16 mouse cellular contexts compared by ENCODE assay signal in genomic region chr12:69456746-69457145, GRCm38 (mm10).
DNase-seq lines count a peak whose midpoint lies in the region; ATAC-seq and TF ChIP-seq lines count a peak whose summit lies in the region.
"Had no signal": no experiment of that assay in that cellular context is flagged by ENCODE, and none has a peak within 500 bp of the region (broad histone marks: within the 10 kb centered on the region; RNA-seq: fewer than 3 reads in every experiment).

No protein-coding gene starts in this region.

- H3K4me1 ChIP-seq in limb, embryonic 15.5 days, result peaks cover 14% of the 10 kb centered on the region; the same call in 1 of the 2 replicates
- peaks cover 6% of the 10 kb centered on the region for H3K4me1 ChIP-seq in limb, embryonic 10.5 days
- H3K4me1 ChIP-seq in lung, postnatal 0 days (ENCODE audit: insufficient read depth, low read depth, low read length), result peaks cover 3% of the 10 kb centered on the region; the same call in 1 of the 2 replicates

- H3K27ac ChIP-seq in limb, embryonic 15.5 days, result peak overlapping the region; percentile 68
- H3K27ac ChIP-seq in limb, embryonic 10.5 days, result no peak overlapping the region
- peak overlapping the region; percentile 43; the same call in 1 of the 2 replicates for H3K27ac ChIP-seq in layer of hippocampus, adult 2 months
- H3K27ac ChIP-seq in lung, postnatal 0 days (ENCODE audit: low read length), result no peak overlapping the region
- H3K27ac ChIP-seq: embryonic facial prominence, embryonic 10.5 days; hindbrain, embryonic 14.5 days; limb, embryonic 13.5 days; midbrain, embryonic 10.5 days; neural tube, embryonic 12.5 days; stomach, embryonic 15.5 days had no signal

- H3K27me3 ChIP-seq in limb, embryonic 15.5 days, result no peaks in the 10 kb centered on the region
- no peaks in the 10 kb centered on the region for H3K27me3 ChIP-seq in limb, embryonic 10.5 days (ENCODE audit: low read depth, poor library complexity, severe bottlenecking)
- no peaks in the 10 kb centered on the region for H3K27me3 ChIP-seq in lung, postnatal 0 days (replicated peaks; ENCODE audit: insufficient read depth, low read length)
- H3K27me3 ChIP-seq: heart, embryonic 12.5 days; limb, embryonic 13.5 days; neural tube, embryonic 12.5 days; stomach, embryonic 15.5 days had no signal

- no peak overlapping the region for H3K4me2 ChIP-seq in limb, embryonic 15.5 days
- no peak overlapping the region for H3K4me2 ChIP-seq in lung, postnatal 0 days (replicated peaks; ENCODE audit: low read depth, low read length)
- H3K4me2 ChIP-seq: heart, embryonic 12.5 days; hindbrain, embryonic 14.5 days; limb, embryonic 13.5 days; neural tube, embryonic 12.5 days; stomach, embryonic 15.5 days had no signal

- no peaks in the 10 kb centered on the region for H3K9me3 ChIP-seq in limb, embryonic 15.5 days
- H3K9me3 ChIP-seq in limb, embryonic 10.5 days (replicated peaks), result no peaks in the 10 kb centered on the region
- no peaks in the 10 kb centered on the region for H3K9me3 ChIP-seq in lung, postnatal 0 days (ENCODE audit: low read length)
- H3K9me3 ChIP-seq: embryonic facial prominence, embryonic 10.5 days; heart, embryonic 12.5 days; limb, embryonic 13.5 days; midbrain, embryonic 10.5 days; neural tube, embryonic 12.5 days; stomach, embryonic 15.5 days had no signal

- no peak overlapping the region for H3K9ac ChIP-seq in limb, embryonic 15.5 days
- H3K9ac ChIP-seq in lung, postnatal 0 days (replicated peaks; ENCODE audit: low read depth), result no peak overlapping the region
- H3K9ac ChIP-seq: heart, embryonic 12.5 days; hindbrain, embryonic 14.5 days; limb, embryonic 13.5 days; neural tube, embryonic 12.5 days; stomach, embryonic 15.5 days had no signal

- no peak for ATAC-seq in limb, embryonic 15.5 days (ENCODE audit: insufficient number of reproducible peaks, low FRiP score, low TSS enrichment, low read depth)
- ATAC-seq in lung, postnatal 0 days, result no peak

- no peak for TF ChIP-seq EP300 in lung, postnatal 0 days (IDR thresholded peaks at IDR 0.05)

- TF ChIP-seq CTCF in brain, embryonic 14.5 days (IDR thresholded peaks at IDR 0.05; ENCODE audit: borderline replicate concordance, extremely low read depth, insufficient read depth, insufficient read length), result no peak
- TF ChIP-seq CTCF in layer of hippocampus, adult 2 months (conservative IDR thresholded peaks at IDR 0.05), result no peak
- no peak for TF ChIP-seq CTCF in lung, postnatal 0 days (IDR thresholded peaks at IDR 0.05)

- H3K4me3 ChIP-seq in limb, embryonic 15.5 days, result no peak overlapping the region
- H3K4me3 ChIP-seq in limb, embryonic 10.5 days, result no peak overlapping the region
- H3K4me3 ChIP-seq in layer of hippocampus, adult 2 months, result no peak overlapping the region
- H3K4me3 ChIP-seq in lung, postnatal 0 days (ENCODE audit: low read depth, low read length), result no peak overlapping the region
- H3K4me3 ChIP-seq: embryonic facial prominence, embryonic 10.5 days; heart, embryonic 12.5 days; limb, embryonic 13.5 days; midbrain, embryonic 10.5 days; neural tube, embryonic 12.5 days; stomach, embryonic 15.5 days had no signal

- 71% methylated on average over 3 of the region's 3 CpGs for WGBS in limb, embryonic 15.5 days
- WGBS in limb, embryonic 10.5 days, result 93% methylated on average over 3 of the region's 3 CpGs
- 83% methylated on average over 3 of the region's 3 CpGs for WGBS in lung, postnatal 0 days

- no peak for DNase-seq in limb, embryonic 10.5 days (ENCODE audit: low spot score)
- peak; percentile 64 for DNase-seq in brain, embryonic 14.5 days (ENCODE audit: low read depth)
- DNase-seq in cerebellum, adult 9-11 months, result peak; percentile 88
- DNase-seq in layer of hippocampus, adult 2 months (ENCODE audit: low spot score in 2 of 2), result peak; percentile 52 to 61
- DNase-seq in lung, postnatal 0 days (ENCODE audit: low spot score), result no peak
- no peak for DNase-seq in adipocyte (ENCODE audit: low spot score)
- DNase-seq: kidney, adult 9 months; lung, postnatal 10 days had no signal

- TF ChIP-seq POLR2A in brain, embryonic 14.5 days (IDR thresholded peaks at IDR 0.05; ENCODE audit: borderline replicate concordance, extremely low read depth, insufficient read depth, insufficient read length, poor library complexity, severe bottlenecking), result no peak

- no peaks in the 10 kb centered on the region for H3K36me3 ChIP-seq in limb, embryonic 15.5 days
- no peaks in the 10 kb centered on the region for H3K36me3 ChIP-seq in limb, embryonic 10.5 days
- H3K36me3 ChIP-seq in lung, postnatal 0 days (ENCODE audit: insufficient read depth, low read length), result no peaks in the 10 kb centered on the region
- H3K36me3 ChIP-seq: embryonic facial prominence, embryonic 10.5 days; heart, embryonic 12.5 days; limb, embryonic 13.5 days; midbrain, embryonic 10.5 days; neural tube, embryonic 12.5 days; stomach, embryonic 15.5 days had no signal

Comparison
In these comparisons a context has a peak if more than half of its experiments do, and no peak if none do; other contexts are left out.
1. H3K27ac ChIP-seq: peak in limb, embryonic 15.5 days (single experiment) and layer of hippocampus, adult 2 months (single experiment); none in limb, embryonic 10.5 days (single experiment) and lung, postnatal 0 days (single experiment).
2. DNase-seq: peak in brain, embryonic 14.5 days (single experiment), cerebellum, adult 9-11 months (single experiment) and layer of hippocampus, adult 2 months (2 of 2); none in limb, embryonic 10.5 days (single experiment), lung, postnatal 0 days (single experiment) and adipocyte (single experiment).